Mouse (Mus musculus): ENCODE data around the gene 4930402F06Rik.

- no peak for TF ChIP-seq CTCF (IDR thresholded peaks at IDR 0.05; ENCODE audit: borderline replicate concordance, extremely low read depth, insufficient read depth, insufficient read length)
- TF ChIP-seq POLR2A (IDR thresholded peaks at IDR 0.05; ENCODE audit: borderline replicate concordance, extremely low read depth, insufficient read depth, insufficient read length, poor library complexity, severe bottlenecking), result no peak
Observed at GRCm38 (mm10) chr2:35443981-35444763, 47.2 kb upstream of the 4930402F06Rik start.
